Mouse (Mus musculus) CH12.LX (cell line): ENCODE data around the gene Adcy4. TPM values are rescaled to one million over a fixed set of nuclear protein-coding genes. Genes with fewer than 3 reads are reported as not detected.

ENCODE experiments used
- DNase-seq: peaks from one replicate; pipeline ENCODE4 v3.0.0-alpha.2; 2013; ENCODE audit errors: extremely low read depth
- H3K27ac ChIP-seq: 2 replicates; pipeline ENCODE4 v1.5.1; 2012; ENCODE audit warnings: low read depth, mild to moderate bottlenecking, control low read depth, moderate library complexity; ENCODE audit not compliant: insufficient read depth
- H3K27me3 ChIP-seq: replicated peaks from 2 replicates; pipeline ENCODE3; 2012; ENCODE audit warnings: inconsistent platforms
- H3K36me3 ChIP-seq, 2 experiments: replicated peaks in 1 of 2; 2 replicates each; pipeline versions ENCODE3 to v1.6.1; 2012; ENCODE audit warnings: inconsistent platforms in 1 of 2, low read length in 1 of 2, mild to moderate bottlenecking in 1 of 2, mixed read lengths in 1 of 2, moderate library complexity in 1 of 2; ENCODE audit not compliant: control insufficient read depth in 1 of 2, insufficient read depth in 1 of 2
- H3K4me1 ChIP-seq, 2 experiments: 2 replicates each; pipeline ENCODE4 v1.6.1; 2012; ENCODE audit warnings: inconsistent platforms in 1 of 2, moderate library complexity in 1 of 2; ENCODE audit not compliant: insufficient read depth in 2 of 2, control insufficient read depth in 1 of 2
- H3K4me2 ChIP-seq: 2 replicates; pipeline ENCODE4 v1.6.1; 2012; ENCODE audit warnings: low read depth, mild to moderate bottlenecking, control low read depth; ENCODE audit not compliant: poor library complexity, insufficient read depth, severe bottlenecking
- H3K4me3 ChIP-seq, 3 experiments: fragments of 150-350 bp in 1 of 3; sonication (generic) in 1 of 3; replicated peaks in 1 of 3; 2 replicates each; pipeline versions ENCODE3 to v1.5.1; 2011 to 2012; ENCODE audit warnings: low read depth in 2 of 3, low read length in 2 of 3, mild to moderate bottlenecking in 2 of 3, moderate library complexity in 2 of 3, control low read depth in 1 of 3, improper control_type of control experiment in 1 of 3, inconsistent platforms in 1 of 3, mixed read lengths in 1 of 3; ENCODE audit not compliant: poor library complexity in 1 of 3
- H3K79me2 ChIP-seq: replicated peaks from 2 replicates; pipeline ENCODE4 v1.6.1; 2012; ENCODE audit warnings: mild to moderate bottlenecking, moderate library complexity; ENCODE audit not compliant: control insufficient read depth, poor library complexity, insufficient read depth, severe bottlenecking; ENCODE audit errors: extremely low read depth
- H3K9ac ChIP-seq: 2 replicates; pipeline ENCODE4 v1.6.1; 2012; ENCODE audit warnings: low read depth, mild to moderate bottlenecking, control low read depth, moderate library complexity; ENCODE audit not compliant: insufficient read depth
- H3K9me3 ChIP-seq: replicated peaks from 2 replicates; pipeline ENCODE3; 2012; ENCODE audit warnings: low read length, inconsistent platforms, mixed read lengths
- BHLHE40 ChIP-seq: IDR thresholded peaks from 2 replicates; pipeline ENCODE4 v1.6.1; 2011; ENCODE audit warnings: mild to moderate bottlenecking, low read depth, low read length, improper control_type of control experiment
- CTCF ChIP-seq, 2 experiments: IDR thresholded peaks in 1 of 2; conservative IDR thresholded peaks in 1 of 2; 2 replicates each; pipeline ENCODE4 v1.5.1; 2011 to 2012; ENCODE audit warnings: low read depth in 2 of 2, low read length in 2 of 2, improper control_type of control experiment in 1 of 2, inconsistent platforms in 1 of 2, mild to moderate bottlenecking in 1 of 2, moderate library complexity in 1 of 2
- EP300 ChIP-seq: IDR thresholded peaks from 2 replicates; pipeline ENCODE4 v1.6.1; 2011; ENCODE audit warnings: low read length, improper control_type of control experiment
- MAFK ChIP-seq: IDR thresholded peaks from 2 replicates; pipeline ENCODE4 v1.6.1; 2011; ENCODE audit warnings: low read length, improper control_type of control experiment; ENCODE audit not compliant: insufficient replicate concordance
- MAZ ChIP-seq: IDR thresholded peaks from 2 replicates; pipeline ENCODE4 v1.6.1; 2012; ENCODE audit warnings: low read depth, mild to moderate bottlenecking, inconsistent platforms, low read length, improper control_type of control experiment, moderate library complexity
- POLR2A ChIP-seq: IDR thresholded peaks from 2 replicates; pipeline ENCODE4 v1.6.1; 2011; ENCODE audit warnings: low read depth, mild to moderate bottlenecking, improper control_type of control experiment, low read length
- RAD21 ChIP-seq: IDR thresholded peaks from 2 replicates; pipeline ENCODE4 v1.6.1; 2011; ENCODE audit warnings: low read depth, mild to moderate bottlenecking, low read length, improper control_type of control experiment, moderate library complexity
- RCOR1 ChIP-seq: conservative IDR thresholded peaks from 2 replicates; pipeline ENCODE4 v1.6.1; 2012; ENCODE audit warnings: low read depth, mild to moderate bottlenecking, inconsistent platforms, low read length, improper control_type of control experiment
- TBP ChIP-seq: conservative IDR thresholded peaks from 2 replicates; pipeline ENCODE4 v1.6.1; 2011; ENCODE audit warnings: low read depth, low read length, improper control_type of control experiment
- USF2 ChIP-seq: conservative IDR thresholded peaks from 2 replicates; pipeline ENCODE4 v1.6.1; 2011; ENCODE audit warnings: low read depth, low read length, improper control_type of control experiment
- ZC3H11A ChIP-seq: IDR thresholded peaks from 2 replicates; pipeline ENCODE4 v1.6.1; 2012; ENCODE audit warnings: low read depth, mild to moderate bottlenecking, inconsistent platforms, low read length, improper control_type of control experiment
- ZMIZ1 ChIP-seq: IDR thresholded peaks from 2 replicates; pipeline ENCODE4 v1.6.1; 2012; ENCODE audit warnings: low read depth, mild to moderate bottlenecking, inconsistent platforms, low read length, improper control_type of control experiment
- dilution Hi-C: fragments of 300-500 bp; cut with MboI; formaldehyde crosslinking; loops from 2 replicates; pipeline ENCODE4 v1.14.3; 2020; ENCODE audit warnings: low sequenced_read_pairs; ENCODE audit not compliant: extremely low pct_unique_long_range_greater_than_20kb, extremely low pct_ligation_motif_present
- in situ Hi-C: fragments of 300-500 bp; cut with MboI; formaldehyde crosslinking; loops from 3 replicates; pipeline ENCODE4 v1.14.3; 2019; ENCODE audit warnings: low sequenced_read_pairs, low pct_ligation_motif_present, low pct_unique_long_range_greater_than_20kb, mixed read lengths
- polyA plus RNA-seq: library from polyadenylated mRNA; unstranded; fragments of >175 nt; gene quantifications from 2 replicates; pipeline ENCODE4 v1.2.1, GENCODE M21; 2012; ENCODE audit warnings: low read depth; ENCODE audit not compliant: insufficient read length
- total RNA-seq, 2 experiments: library from RNA; depleted of rRNA; stranded (reverse); fragments of 300-350 nt in 1 of 2; fragments of >200 nt in 1 of 2; gene quantifications; 2 replicates each; pipeline ENCODE4 v1.2.3; 2012 to 2014

Gene Adcy4
- total and polyA plus RNA-seq, 3 experiments: not detected

DNA sequence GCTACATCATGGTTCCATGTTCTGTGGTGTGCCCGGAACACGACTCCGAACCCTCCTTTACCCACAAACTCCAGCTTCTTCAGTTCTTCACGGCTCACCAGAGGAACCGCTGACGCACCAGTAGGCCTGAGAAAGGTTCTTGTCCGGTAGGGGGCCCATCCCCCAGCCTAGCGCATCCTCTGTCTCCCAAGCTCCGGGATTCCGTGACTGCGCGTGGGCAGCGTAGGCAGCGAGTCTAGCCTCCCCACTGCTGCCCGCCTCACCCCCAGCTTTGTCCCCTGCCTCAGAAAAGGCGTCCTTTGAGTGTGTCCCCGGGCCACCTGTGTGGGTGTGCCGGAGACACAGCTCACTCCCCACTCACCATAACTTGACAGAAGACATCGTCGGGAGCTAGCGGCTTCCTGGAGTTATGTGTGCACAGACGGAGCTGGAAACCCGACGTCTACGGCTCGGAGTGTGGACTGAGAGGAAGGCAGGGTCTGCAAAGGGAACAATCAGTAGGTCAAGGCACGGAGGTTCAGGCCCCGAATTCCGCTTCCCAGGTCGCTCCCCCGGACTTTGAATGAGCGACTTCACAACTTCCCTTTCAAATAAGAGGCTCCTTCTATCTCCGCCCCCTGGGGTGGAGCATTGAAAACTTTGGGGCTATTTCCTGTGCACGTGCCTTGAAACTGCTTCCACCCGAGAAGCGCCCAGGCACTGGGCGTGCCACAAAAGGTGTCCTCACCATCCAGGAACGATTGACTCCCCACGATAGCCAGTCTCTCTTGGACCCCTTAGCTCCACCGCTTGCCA, 4.6 kb upstream of the Adcy4 start, which contains the start of gene Ripk3:
Gene Ripk3, minus strand, starts transcription at position 610 of the 795 bp plus-strand sequence.
- Histone ChIP-seq H3K27ac (no peak within 1 kb of the TSS), H3K4me3 (no peak within 1 kb of the TSS), H3K79me2 (no peaks in the 10 kb centered on the region), H3K9ac (no peak within 1 kb of the TSS), H3K36me3 (no peaks in the 10 kb centered on the region), H3K4me2 (peak within 1 kb of the TSS; percentile 30; the same call in 1 of the 2 replicates), H3K4me1 (peaks cover 0 to 3% of the 10 kb centered on the region in 2 experiments; a peak in 1 of 4 replicates), H3K27me3 (peaks cover 37% of the 10 kb centered on the region), H3K9me3 (no peaks in the 10 kb centered on the region)
- DNase-seq: no peak
- TF ChIP-seq MAFK (no peak), ZMIZ1 (no peak), BHLHE40 (peak; percentile 75)
- in situ Hi-C loops (no loop called here), dilution Hi-C loops (no loop called here)

DNA sequence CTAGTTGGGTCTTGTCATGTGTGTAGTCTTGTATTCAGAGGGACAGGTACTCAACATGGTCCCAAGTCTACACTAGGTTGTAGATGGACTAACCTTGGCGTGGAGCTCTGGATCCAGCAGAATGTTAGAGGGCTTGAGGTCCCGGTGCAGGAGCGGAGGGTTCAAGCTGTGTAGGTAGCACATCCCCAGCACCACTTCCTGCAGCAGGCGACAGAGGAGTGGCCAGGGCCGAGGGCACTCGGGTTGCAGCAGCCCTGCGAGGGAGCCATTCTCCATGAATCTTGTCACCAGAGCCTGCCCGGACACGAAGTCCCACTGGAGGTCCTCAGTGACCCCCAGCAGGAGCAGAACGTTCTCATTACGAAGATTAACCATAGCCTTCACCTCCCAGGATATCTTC, 3.8 kb upstream of the Adcy4 start:
- H3K4me1 ChIP-seq: peaks cover 0 to 3% of the 10 kb centered on the region in 2 experiments; a peak in 1 of 4 replicates
- no peaks in the 10 kb centered on the region for H3K9me3 ChIP-seq
- in situ Hi-C loops: no loop called here
- H3K27ac ChIP-seq: no peak overlapping the region
- dilution Hi-C loops: no loop called here
- peaks cover 42% of the 10 kb centered on the region for H3K27me3 ChIP-seq
- H3K4me3 ChIP-seq: no peak overlapping the region
- DNase-seq: no peak
- TF ChIP-seq USF2: no peak
- TF ChIP-seq TBP: no peak
- no peak for TF ChIP-seq ZC3H11A
- TF ChIP-seq EP300: no peak
- TF ChIP-seq POLR2A: no peak
- TF ChIP-seq MAFK: no peak
- TF ChIP-seq RCOR1: no peak
- no peak overlapping the region for H3K9ac ChIP-seq
- H3K4me2 ChIP-seq: no peak overlapping the region
- no peaks in the 10 kb centered on the region for H3K79me2 ChIP-seq
- no peaks in the 10 kb centered on the region for H3K36me3 ChIP-seq

DNA sequence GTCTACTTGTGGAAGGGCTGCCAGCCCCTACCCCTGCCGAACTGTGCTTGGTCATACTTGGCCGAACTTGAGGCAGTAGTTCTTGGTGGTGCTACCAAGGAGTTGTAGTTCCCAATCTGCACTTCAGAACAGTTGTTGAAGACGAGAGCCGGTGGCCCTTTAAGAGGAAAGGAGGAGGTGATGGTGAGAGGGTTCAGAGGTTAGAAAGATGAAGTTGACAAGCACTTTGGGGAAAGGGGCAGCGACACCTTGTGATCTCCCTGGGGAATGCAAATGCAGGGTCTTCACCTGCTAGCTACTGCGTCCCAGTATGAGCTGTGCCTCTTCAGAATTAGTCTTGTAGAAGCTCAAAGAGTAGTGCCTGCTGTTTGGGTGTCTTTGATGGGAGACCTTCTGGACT, 1.3 kb upstream of the Adcy4 start:
- Histone ChIP-seq H3K4me3 (no peak overlapping the region), H3K4me2 (no peak overlapping the region), H3K4me1 (peaks cover 3 to 8% of the 10 kb centered on the region in 2 experiments; a peak in 2 of 4 replicates), H3K27ac (no peak overlapping the region), H3K36me3 (no peaks in the 10 kb centered on the region), H3K79me2 (no peaks in the 10 kb centered on the region), H3K27me3 (peaks cover 50% of the 10 kb centered on the region), H3K9ac (no peak overlapping the region), H3K9me3 (no peaks in the 10 kb centered on the region)
- TF ChIP-seq MAZ: no peak
- TF ChIP-seq RAD21: peak; percentile 31
- peak in 1 of 2 experiments; percentile 52; a peak in 2 of 4 replicates for TF ChIP-seq CTCF (conservative IDR thresholded peaks at IDR 0.05 in 1 of 2, IDR thresholded peaks at IDR 0.05 in 1 of 2; ENCODE audit: low read depth in 2 of 2, low read length in 2 of 2)
- peak; percentile 24 for DNase-seq
- dilution Hi-C loops (no loop called here), in situ Hi-C loops (no loop called here)
